Mouse (Mus musculus) brain, embryonic 14.5 days (tissue): ENCODE measurements at regions not wholly inside any gene's neighbourhood (a gene's known extent, or its start where the extent isn't known, plus 50 kb on each side); places are given as distances from the start of the nearest gene placed in this dataset.

ENCODE experiments used
- DNase-seq: peaks from one replicate; pipeline ENCODE4 v3.0.0-alpha.2; 2011; ENCODE audit warnings: low read depth
- CTCF ChIP-seq: fragments of 200-500 bp; IDR thresholded peaks from 2 replicates; pipeline ENCODE4 v1.5.1; 2012; ENCODE audit warnings: inconsistent platforms, mild to moderate bottlenecking, moderate library complexity, borderline replicate concordance; ENCODE audit not compliant: insufficient read depth, insufficient read length; ENCODE audit errors: extremely low read depth
- POLR2A ChIP-seq: fragments of 200-500 bp; IDR thresholded peaks from 2 replicates; pipeline ENCODE4 v1.6.1; 2012; ENCODE audit warnings: mild to moderate bottlenecking, inconsistent platforms, borderline replicate concordance; ENCODE audit not compliant: poor library complexity, insufficient read depth, insufficient read length, severe bottlenecking; ENCODE audit errors: extremely low read depth

DNA sequence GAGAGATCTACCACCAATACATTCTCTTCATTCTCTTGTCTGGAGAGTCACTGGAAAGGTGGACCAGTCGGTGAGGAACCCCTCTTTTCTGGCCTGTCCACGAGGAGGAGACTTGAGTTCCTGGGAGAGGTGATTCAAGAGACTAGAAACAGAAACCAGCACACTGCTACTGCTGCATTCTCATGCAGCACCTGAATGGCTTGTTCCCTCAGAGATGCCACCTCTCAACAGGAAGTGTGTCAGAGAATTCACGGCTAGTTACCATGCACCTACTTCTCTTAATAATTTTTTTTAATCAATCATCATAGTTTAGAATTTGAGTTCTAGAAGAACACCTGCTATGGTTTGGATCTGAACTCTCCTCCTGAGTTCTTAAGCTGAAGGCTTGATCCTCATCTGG, 52.0 kb upstream of the Dynlrb2 start:
- TF ChIP-seq POLR2A (no peak), CTCF (no peak)
- DNase-seq, result no peak

DNA sequence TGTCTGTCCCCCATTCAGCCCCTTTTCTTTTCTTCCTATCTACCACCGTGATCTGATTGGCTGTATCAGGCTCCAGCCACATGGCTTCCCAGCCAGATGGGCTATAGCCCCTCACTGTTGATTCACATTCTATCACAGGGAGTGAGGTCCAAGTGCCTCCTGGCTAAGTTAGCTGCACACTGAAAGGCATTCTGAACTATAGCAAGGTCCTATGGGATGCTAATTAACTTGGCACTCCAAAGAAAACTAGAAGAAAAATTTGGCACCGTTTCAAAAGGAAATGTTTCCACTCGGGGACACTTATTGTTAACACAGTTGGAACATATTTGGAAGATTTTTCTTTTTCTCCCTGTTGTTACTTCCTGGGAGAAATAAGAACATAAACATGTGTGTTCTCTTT, 53.4 kb upstream of the Dynlrb2 start:
- DNase-seq, result peak; percentile 76
- TF ChIP-seq POLR2A, result no peak
- TF ChIP-seq CTCF, result no peak

DNA sequence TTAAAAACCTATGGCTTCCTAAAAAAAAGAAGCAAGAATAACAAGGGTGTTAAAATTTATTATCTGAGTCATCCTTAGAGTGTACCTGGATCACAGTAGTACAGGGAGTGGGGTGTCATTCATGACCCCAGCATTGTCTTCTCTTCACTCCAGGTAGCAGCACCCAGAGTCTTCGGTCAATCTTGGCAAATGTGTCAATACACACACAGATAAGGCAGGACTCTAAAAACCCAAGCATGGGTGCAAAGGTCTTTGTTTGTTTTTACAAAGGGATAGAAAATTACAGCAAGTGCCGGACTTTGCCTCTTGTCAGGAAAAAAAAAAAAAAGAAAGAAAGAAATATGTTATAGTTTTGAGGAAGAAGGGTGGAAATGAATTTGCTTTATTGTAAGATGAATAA, 57.3 kb upstream of the Dynlrb2 start:
- TF ChIP-seq POLR2A, result no peak
- TF ChIP-seq CTCF, result no peak
- no peak for DNase-seq

DNA sequence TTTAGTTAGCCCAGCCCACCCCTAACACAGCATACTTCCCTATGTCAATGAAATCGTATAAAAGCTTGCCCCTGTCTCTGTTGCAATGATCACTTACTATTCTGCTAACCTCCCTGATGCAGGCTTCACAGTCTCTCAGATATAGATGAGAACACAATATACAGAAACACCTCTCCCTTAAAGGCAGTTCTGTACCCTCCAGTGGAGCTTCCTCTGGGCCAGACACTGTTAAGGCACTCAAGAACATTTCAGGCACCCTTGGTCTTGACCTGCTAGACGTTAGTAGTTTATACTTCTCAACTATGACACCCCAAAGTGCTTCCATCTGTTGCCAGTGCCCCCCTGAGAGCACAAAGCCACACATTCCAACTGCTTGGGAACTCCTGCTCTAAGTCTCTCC, 61.9 kb upstream of the Dynlrb2 start:
- DNase-seq, result no peak
- TF ChIP-seq POLR2A, result no peak

DNA sequence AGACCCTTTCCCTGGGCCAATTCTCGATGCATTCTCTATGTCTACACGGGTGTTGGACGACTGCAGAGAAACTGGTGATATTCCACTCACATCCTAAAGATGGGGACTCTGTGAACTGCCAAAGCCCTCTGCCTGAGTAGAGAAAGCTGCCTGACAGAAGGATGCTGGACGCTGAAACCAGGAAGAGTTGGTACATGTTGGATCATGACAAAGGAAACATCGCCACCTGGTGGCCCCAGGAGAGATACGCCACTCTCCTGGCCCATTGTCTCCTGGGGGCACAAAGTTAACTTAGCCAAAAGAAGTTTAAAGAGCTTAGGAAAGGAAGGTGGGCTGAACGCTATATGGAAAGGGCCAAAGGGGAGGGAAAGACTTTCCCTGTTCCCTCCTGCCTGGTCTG, 65.9 kb upstream of the Dynlrb2 start:
- peak; percentile 91 for TF ChIP-seq CTCF
- no peak for TF ChIP-seq POLR2A
- peak; percentile 88 for DNase-seq

DNA sequence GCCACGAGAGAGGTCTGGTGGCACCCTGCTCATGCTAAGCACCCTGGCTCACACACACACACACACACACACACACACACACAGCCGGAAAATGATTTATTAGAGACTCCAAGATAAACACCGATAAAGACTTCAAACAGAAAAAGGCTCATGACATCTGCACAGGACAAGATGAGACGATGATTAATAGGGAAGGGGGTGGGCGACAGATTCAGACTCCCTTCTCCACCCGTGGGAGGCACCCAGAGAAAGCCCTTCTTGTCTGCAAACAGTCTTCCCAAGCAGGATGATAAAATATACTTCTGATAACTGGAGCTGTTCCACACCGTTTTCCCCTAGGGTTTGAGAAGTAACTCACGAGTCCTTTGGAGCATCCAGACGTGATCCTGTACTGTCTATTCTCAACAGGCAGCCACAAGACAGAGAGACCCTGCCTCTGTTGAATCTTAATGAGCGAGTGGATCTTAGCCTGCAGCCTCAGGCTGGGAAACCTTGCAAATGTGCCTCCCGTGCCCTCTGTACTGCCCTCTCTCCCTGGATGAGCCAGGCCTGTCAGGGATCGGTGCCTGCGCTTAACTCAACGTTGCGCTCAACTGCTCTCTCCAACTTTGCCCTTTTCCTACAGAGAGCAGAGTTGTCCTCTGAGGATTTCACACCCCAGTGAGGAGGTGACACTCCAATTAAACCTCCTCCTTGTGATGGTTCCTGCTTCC, 69.3 kb upstream of the Dynlrb2 start:
- TF ChIP-seq POLR2A (no peak), CTCF (no peak)
- peak; percentile 17 for DNase-seq

DNA sequence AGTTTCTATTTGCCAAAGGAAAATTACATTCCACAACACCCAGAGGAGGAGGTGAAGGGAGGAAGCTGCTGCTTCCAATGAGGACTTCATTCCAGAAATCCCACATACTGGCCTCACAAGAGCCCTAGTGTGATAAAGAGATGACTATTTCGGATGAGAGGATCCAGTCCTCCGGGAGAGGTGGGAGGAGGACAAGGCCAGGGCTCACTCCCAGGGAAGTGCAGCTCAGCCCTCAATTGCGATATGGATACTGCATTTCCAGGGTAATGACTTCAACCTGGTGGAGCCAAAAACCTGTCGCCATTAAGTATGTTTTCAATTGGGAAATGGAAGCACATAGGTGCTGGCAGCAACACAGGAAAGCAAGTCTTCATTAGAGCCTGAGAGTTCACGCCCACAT, 74.7 kb upstream of the Dynlrb2 start:
- TF ChIP-seq CTCF (no peak), POLR2A (no peak)
- no peak for DNase-seq

DNA sequence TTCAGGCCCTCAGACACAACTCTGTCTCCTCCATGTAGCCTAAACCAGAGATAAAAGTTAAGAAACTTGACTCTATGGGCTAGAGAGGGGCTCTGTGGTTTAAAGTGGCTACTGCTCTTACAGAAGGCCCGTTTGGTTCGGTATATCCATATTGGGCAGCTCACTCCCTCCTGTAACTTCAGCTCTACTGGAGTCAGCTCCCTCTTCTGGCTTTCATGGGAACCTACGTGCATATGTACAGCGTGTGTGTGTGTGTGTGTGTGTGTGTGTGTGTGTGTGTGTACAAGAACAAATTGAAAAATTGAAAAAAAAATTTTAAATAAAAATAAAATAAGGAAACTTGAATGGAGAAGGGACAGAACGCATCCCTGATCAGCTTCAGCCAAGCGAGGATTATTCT, 75.1 kb upstream of the Dynlrb2 start:
- DNase-seq, result no peak
- no peak for TF ChIP-seq POLR2A
- peak; percentile 6; the same call in 1 of the 2 replicates for TF ChIP-seq CTCF

DNA sequence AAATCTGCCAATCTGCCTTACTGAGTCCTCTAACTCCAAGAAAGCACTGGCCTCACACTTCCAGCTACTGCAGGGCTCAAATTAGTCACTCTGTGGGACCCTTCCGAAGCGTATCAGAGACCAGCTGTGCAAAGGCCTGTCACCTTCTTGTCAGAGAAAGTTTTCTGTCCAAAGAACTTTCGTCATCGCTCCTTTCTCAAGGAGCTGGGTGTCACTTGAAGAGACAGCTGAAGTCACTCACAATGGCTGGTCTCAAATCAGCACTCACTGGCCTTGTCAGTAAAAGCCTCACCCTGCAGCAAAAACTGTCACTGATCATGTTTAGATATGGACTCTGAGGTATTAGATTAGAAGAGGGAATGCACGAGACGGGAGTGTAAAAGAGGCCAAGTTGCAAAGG, 81.9 kb upstream of the Dynlrb2 start:
- DNase-seq, result peak; percentile 13
- no peak for TF ChIP-seq CTCF
- TF ChIP-seq POLR2A, result no peak

DNA sequence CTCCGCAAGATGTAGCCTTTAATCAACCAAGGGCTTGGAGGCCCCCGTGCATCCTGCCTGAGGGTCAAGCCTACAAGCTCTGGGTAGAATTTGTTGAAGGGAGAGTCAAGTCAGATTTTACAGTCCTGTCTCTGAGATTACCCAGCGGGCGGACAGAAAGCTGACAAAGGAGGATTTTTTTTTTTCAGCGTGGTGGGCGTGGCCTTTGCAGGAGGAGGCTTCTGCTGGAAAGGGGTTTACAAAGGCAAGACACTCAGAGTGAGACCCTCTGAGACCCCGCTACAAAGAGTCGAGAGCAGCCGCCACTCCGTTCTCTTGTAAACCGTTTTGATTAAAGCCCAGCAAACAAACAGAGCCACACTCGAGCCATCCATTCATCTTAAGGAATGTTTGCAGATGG, 92.1 kb upstream of the Dynlrb2 start:
- TF ChIP-seq CTCF, result no peak
- DNase-seq, result peak; percentile 57

DNA sequence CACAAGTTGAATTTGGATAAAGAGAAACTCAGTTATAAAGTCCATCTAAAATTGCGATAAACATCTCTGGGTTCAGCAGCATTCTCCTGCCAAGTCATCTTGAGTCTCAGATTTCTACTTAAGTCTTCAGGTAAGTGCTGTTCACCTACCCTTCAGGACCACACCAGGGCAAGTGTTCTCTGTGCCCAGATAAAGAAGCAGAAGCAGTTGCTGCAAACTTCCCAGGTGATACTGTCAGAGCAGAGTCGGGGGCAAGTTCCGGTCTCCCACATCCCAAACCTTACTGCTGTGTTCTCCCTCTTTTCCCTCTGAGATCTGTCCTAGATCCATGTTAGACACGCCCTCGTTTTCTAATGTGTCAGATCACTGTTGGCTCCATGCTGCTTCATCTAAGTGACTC, 94.7 kb upstream of the Dynlrb2 start:
- TF ChIP-seq CTCF (no peak), POLR2A (no peak)

DNA sequence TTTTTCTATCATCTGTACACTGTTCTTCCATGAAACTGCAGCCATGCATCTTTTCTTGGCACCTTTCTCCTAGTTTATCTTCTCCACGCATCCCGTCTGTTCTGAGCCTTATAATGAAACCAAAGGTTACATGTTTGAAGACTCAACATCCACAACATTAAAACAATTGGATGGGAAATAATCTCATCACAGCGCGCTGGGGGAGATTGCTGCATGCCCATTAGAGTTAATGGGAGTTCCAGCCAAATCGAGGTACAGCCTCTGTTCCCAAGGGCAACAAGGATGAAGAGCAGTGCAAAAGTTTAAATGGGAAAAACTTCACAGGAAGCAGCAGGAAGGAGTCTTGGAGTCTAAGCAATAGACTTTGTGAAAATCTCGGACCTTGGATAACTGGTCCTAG, 95.8 kb upstream of the Dynlrb2 start:
- DNase-seq, result no peak
- TF ChIP-seq CTCF, result no peak
- TF ChIP-seq POLR2A, result no peak

More for the DNA sequence above, 94.7 kb upstream of the Dynlrb2 start:
- no peak for DNase-seq
